Mouse (Mus musculus): Measurements from ENCODE around the gene Trabd2b. TPM values are rescaled to one million over a fixed set of nuclear protein-coding genes. Genes with fewer than 3 reads are reported as not detected.

The Trabd2b gene
- total and polyA plus RNA-seq, 3 experiments: 29.1 to 69.8 (median 60.1) TPM

- H3K9ac ChIP-seq (ENCODE audit: low read depth, low read length): no peak overlapping the region
- peaks cover 1% of the 10 kb centered on the region; the same call in 1 of the 2 replicates for H3K4me1 ChIP-seq (ENCODE audit: control insufficient read depth, insufficient read depth, low read length)
- no peaks in the 10 kb centered on the region for H3K79me2 ChIP-seq (replicated peaks; ENCODE audit: control insufficient read depth, insufficient read depth, low read length)
- H3K36me3 ChIP-seq (ENCODE audit: control insufficient read depth, insufficient read depth, low read length): peaks cover 3% of the 10 kb centered on the region; the same call in 1 of the 2 replicates
- intact Hi-C loops (cut with DNase I): no loop called here
- no peaks in the 10 kb centered on the region for H3K27me3 ChIP-seq (ENCODE audit: control insufficient read depth, insufficient read depth, low read length)
- no peak overlapping the region for H3K27ac ChIP-seq
- H3K4me3 ChIP-seq: no peak overlapping the region
- TF ChIP-seq CTCF (IDR thresholded peaks at IDR 0.05) (no peak), EP300 (IDR thresholded peaks at IDR 0.05; ENCODE audit: insufficient read depth, low read depth, low read length) (no peak), POLR2A (IDR thresholded peaks at IDR 0.05; ENCODE audit: insufficient read depth, low read depth, low read length) (no peak)
- no peak for DNase-seq
These were observed 40.9 kb upstream of the Trabd2b start for GRCm38 (mm10) chr4:114365595-114365994.

GRCm38 (mm10) chr4:114367005-114367404 is 39.5 kb upstream of the Trabd2b start:
- 63% methylated on average over 2 of the region's 2 CpGs for WGBS
- Histone ChIP-seq H3K36me3 (ENCODE audit: control insufficient read depth, insufficient read depth, low read length) (peaks cover 3% of the 10 kb centered on the region; the same call in 1 of the 2 replicates), H3K4me3 (no peak overlapping the region), H3K9ac (ENCODE audit: low read depth, low read length) (no peak overlapping the region), H3K27me3 (ENCODE audit: control insufficient read depth, insufficient read depth, low read length) (no peaks in the 10 kb centered on the region), H3K79me2 (replicated peaks; ENCODE audit: control insufficient read depth, insufficient read depth, low read length) (no peaks in the 10 kb centered on the region), H3K4me1 (ENCODE audit: control insufficient read depth, insufficient read depth, low read length) (peaks cover 2% of the 10 kb centered on the region; the same call in 1 of the 2 replicates), H3K27ac (no peak overlapping the region)
- intact Hi-C loops (cut with DNase I): no loop called here
- DNase-seq: no peak
- TF ChIP-seq POLR2A (IDR thresholded peaks at IDR 0.05; ENCODE audit: insufficient read depth, low read depth, low read length) (no peak), CTCF (IDR thresholded peaks at IDR 0.05) (no peak), EP300 (IDR thresholded peaks at IDR 0.05; ENCODE audit: insufficient read depth, low read depth, low read length) (no peak)

- H3K9ac ChIP-seq (ENCODE audit: low read depth, low read length): no peak overlapping the region
- no peak overlapping the region for H3K27ac ChIP-seq
- H3K27me3 ChIP-seq (ENCODE audit: control insufficient read depth, insufficient read depth, low read length): no peaks in the 10 kb centered on the region
- H3K4me1 ChIP-seq (ENCODE audit: control insufficient read depth, insufficient read depth, low read length): peaks cover 2% of the 10 kb centered on the region; the same call in 1 of the 2 replicates
- H3K4me3 ChIP-seq: no peak overlapping the region
- H3K36me3 ChIP-seq (ENCODE audit: control insufficient read depth, insufficient read depth, low read length): peaks cover 3% of the 10 kb centered on the region; the same call in 1 of the 2 replicates
- WGBS: 54% methylated on average over 7 of the region's 7 CpGs
- H3K79me2 ChIP-seq (replicated peaks; ENCODE audit: control insufficient read depth, insufficient read depth, low read length): no peaks in the 10 kb centered on the region
- no peak for TF ChIP-seq POLR2A (IDR thresholded peaks at IDR 0.05; ENCODE audit: insufficient read depth, low read depth, low read length)
- TF ChIP-seq CTCF (IDR thresholded peaks at IDR 0.05): no peak
- TF ChIP-seq EP300 (IDR thresholded peaks at IDR 0.05; ENCODE audit: insufficient read depth, low read depth, low read length): no peak
- intact Hi-C loops (cut with DNase I): no loop called here
- DNase-seq: no peak
These were observed 38.7 kb upstream of the Trabd2b start for GRCm38 (mm10) chr4:114367840-114368239.

GRCm38 (mm10) chr4:114369591-114369990 is 36.9 kb upstream of the Trabd2b start:
- Histone ChIP-seq H3K9ac (ENCODE audit: low read depth, low read length) (no peak overlapping the region), H3K36me3 (ENCODE audit: control insufficient read depth, insufficient read depth, low read length) (peaks cover 3% of the 10 kb centered on the region; the same call in 1 of the 2 replicates), H3K4me1 (ENCODE audit: control insufficient read depth, insufficient read depth, low read length) (peaks cover 2% of the 10 kb centered on the region; the same call in 1 of the 2 replicates), H3K4me3 (no peak overlapping the region), H3K79me2 (replicated peaks; ENCODE audit: control insufficient read depth, insufficient read depth, low read length) (no peaks in the 10 kb centered on the region), H3K27me3 (ENCODE audit: control insufficient read depth, insufficient read depth, low read length) (no peaks in the 10 kb centered on the region), H3K27ac (no peak overlapping the region; the same call in 1 of the 2 replicates)
- 80% methylated on average over 2 of the region's 2 CpGs for WGBS
- no peak for TF ChIP-seq POLR2A (IDR thresholded peaks at IDR 0.05; ENCODE audit: insufficient read depth, low read depth, low read length)
- TF ChIP-seq CTCF (IDR thresholded peaks at IDR 0.05): no peak
- no peak for TF ChIP-seq EP300 (IDR thresholded peaks at IDR 0.05; ENCODE audit: insufficient read depth, low read depth, low read length)
- no peak for DNase-seq
- intact Hi-C loops (cut with DNase I): no loop called here

- H3K4me1 ChIP-seq (ENCODE audit: control insufficient read depth, insufficient read depth, low read length): peaks cover 2% of the 10 kb centered on the region; the same call in 1 of the 2 replicates
- peak in 1 of 2 experiments; percentile 20 for DNase-seq
- peaks cover 3% of the 10 kb centered on the region; the same call in 1 of the 2 replicates for H3K36me3 ChIP-seq (ENCODE audit: control insufficient read depth, insufficient read depth, low read length)
- H3K79me2 ChIP-seq (replicated peaks; ENCODE audit: control insufficient read depth, insufficient read depth, low read length): no peaks in the 10 kb centered on the region
- intact Hi-C loops (cut with DNase I): loop anchor here (1.0 kb wide), 1 partner anchor 13 kb away; no protein-coding TSS in a partner anchor
- TF ChIP-seq CTCF (IDR thresholded peaks at IDR 0.05) (no peak), EP300 (IDR thresholded peaks at IDR 0.05; ENCODE audit: insufficient read depth, low read depth, low read length) (no peak), POLR2A (IDR thresholded peaks at IDR 0.05; ENCODE audit: insufficient read depth, low read depth, low read length) (no peak)
- H3K9ac ChIP-seq (ENCODE audit: low read depth, low read length): no peak overlapping the region
- no peak overlapping the region for H3K4me3 ChIP-seq
- H3K27me3 ChIP-seq (ENCODE audit: control insufficient read depth, insufficient read depth, low read length): no peaks in the 10 kb centered on the region
- H3K27ac ChIP-seq: peak overlapping the region; percentile 90
These were observed 35.4 kb upstream of the Trabd2b start for GRCm38 (mm10) chr4:114370935-114371715.

- Histone ChIP-seq H3K9ac (ENCODE audit: low read depth, low read length) (no peak overlapping the region), H3K79me2 (replicated peaks; ENCODE audit: control insufficient read depth, insufficient read depth, low read length) (no peaks in the 10 kb centered on the region), H3K4me3 (no peak overlapping the region), H3K4me1 (ENCODE audit: control insufficient read depth, insufficient read depth, low read length) (peaks cover 2% of the 10 kb centered on the region; the same call in 1 of the 2 replicates), H3K36me3 (ENCODE audit: control insufficient read depth, insufficient read depth, low read length) (peaks cover 3% of the 10 kb centered on the region; the same call in 1 of the 2 replicates), H3K27me3 (ENCODE audit: control insufficient read depth, insufficient read depth, low read length) (no peaks in the 10 kb centered on the region), H3K27ac (no peak overlapping the region; the same call in 1 of the 2 replicates)
- DNase-seq: no peak
- intact Hi-C loops (cut with DNase I): no loop called here
- TF ChIP-seq POLR2A (IDR thresholded peaks at IDR 0.05; ENCODE audit: insufficient read depth, low read depth, low read length) (no peak), EP300 (IDR thresholded peaks at IDR 0.05; ENCODE audit: insufficient read depth, low read depth, low read length) (no peak), CTCF (IDR thresholded peaks at IDR 0.05) (no peak)
- 73% methylated on average over 3 of the region's 3 CpGs for WGBS
These were observed 33.8 kb upstream of the Trabd2b start for GRCm38 (mm10) chr4:114372699-114373098.

Data from heart, adult 2 months (tissue).